Mouse (Mus musculus) midbrain, postnatal 0 days (tissue): ENCODE measurements around the gene Kif20b. TPM values are rescaled to one million over a fixed set of nuclear protein-coding genes. Genes with fewer than 3 reads are reported as not detected.

Experiments used
- ATAC-seq: fragments of 200-750 bp; cut with Nextera tagmentation; 2 replicates; pipeline ENCODE4 v1.8.0; 2017; ENCODE audit warnings: moderate number of reproducible peaks, mild to moderate bottlenecking, moderate TSS enrichment, moderate library complexity; ENCODE audit not compliant: low FRiP score
- DNase-seq: peaks from one replicate; pipeline ENCODE4 v3.0.0-alpha.2; 2015; ENCODE audit warnings: low spot score
- H3K27ac ChIP-seq: fragments of 300-500 bp; sonication (generic); 2 replicates; pipeline ENCODE4 v1.5.1; 2014; ENCODE audit warnings: low read depth, mild to moderate bottlenecking, low read length, mixed read lengths
- H3K27me3 ChIP-seq: fragments of 300-500 bp; sonication (generic); 2 replicates; pipeline ENCODE4 v1.6.1; 2014; ENCODE audit warnings: low read length, control low read depth, mixed read lengths; ENCODE audit not compliant: insufficient read depth
- H3K36me3 ChIP-seq: fragments of 300-500 bp; sonication (generic); 2 replicates; pipeline ENCODE4 v1.6.1; 2014; ENCODE audit warnings: low read length, control low read depth, mixed read lengths; ENCODE audit not compliant: insufficient read depth
- H3K4me1 ChIP-seq: fragments of 300-500 bp; sonication (generic); 2 replicates; pipeline ENCODE4 v1.6.1; 2014; ENCODE audit warnings: mild to moderate bottlenecking, control low read depth, antibody characterized with exemption, low read length, mixed read lengths; ENCODE audit not compliant: insufficient read depth
- H3K4me2 ChIP-seq: fragments of 300-500 bp; sonication (generic); 2 replicates; pipeline ENCODE4 v1.6.1; 2014; ENCODE audit warnings: low read depth, mild to moderate bottlenecking, low read length, mixed read lengths; ENCODE audit not compliant: poor library complexity, severe bottlenecking
- H3K4me3 ChIP-seq: fragments of 300-500 bp; sonication (generic); 2 replicates; pipeline ENCODE4 v1.5.1; 2014; ENCODE audit warnings: low read depth, mild to moderate bottlenecking, low read length, moderate library complexity
- H3K9ac ChIP-seq: fragments of 300-500 bp; sonication (generic); replicated peaks from 2 replicates; pipeline ENCODE4 v1.6.1; 2014; ENCODE audit warnings: mild to moderate bottlenecking, low read length, moderate library complexity, mixed read lengths; ENCODE audit not compliant: poor library complexity, severe bottlenecking
- H3K9me3 ChIP-seq: fragments of 300-500 bp; sonication (generic); 2 replicates; pipeline ENCODE4 v1.6.1; 2016; ENCODE audit warnings: low read length, control low read depth
- CTCF ChIP-seq: IDR thresholded peaks from 2 replicates; pipeline ENCODE4 v1.5.1; 2016; ENCODE audit warnings: antibody characterized with exemption, mild to moderate bottlenecking
- WGBS: fragments of 180-500 bp; shearing (Covaris S2); extraction: QIAGEN DNeasy Blood & Tissue Kit; methylation state at CpG from one replicate; pipeline ENCODE4 v1.1.7; 2014; 5-methylcytosine and 5-hydroxymethylcytosine counted together
- polyA plus RNA-seq: library from polyadenylated mRNA; unstranded; fragments of >200 nt; fragmentation: Nextera tagmentation; extraction: Ambion mirVana; gene quantifications from 2 replicates; pipeline ENCODE4 v1.2.1, GENCODE M21; 2015
- total RNA-seq: library from RNA; depleted of rRNA; stranded (reverse); fragments of >200 nt; gene quantifications from 2 replicates; pipeline ENCODE4 v1.2.3, GENCODE M21; 2014

Kif20b gene
- total and polyA plus RNA-seq, 2 experiments from 2014 or later, result 3.9 to 11.3 TPM

DNA sequence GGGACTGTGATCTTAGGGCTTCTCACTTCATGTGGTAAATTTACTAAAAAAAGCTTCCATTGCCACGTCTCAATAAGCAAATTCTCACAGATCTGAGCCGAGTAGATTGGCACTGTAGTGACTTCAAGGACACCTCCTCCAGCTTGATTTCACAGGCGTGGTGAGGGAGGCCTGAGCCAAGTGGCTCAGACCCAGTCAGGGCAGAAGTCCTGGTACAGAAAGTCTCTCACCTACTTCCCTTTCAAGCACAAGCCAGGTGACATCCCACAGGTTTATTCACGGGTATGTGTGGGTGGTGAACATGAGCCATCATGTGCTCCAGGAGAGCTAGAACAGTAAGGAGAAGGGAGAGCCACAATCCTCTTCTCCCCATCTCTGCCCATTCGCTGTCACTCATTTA lies 41.0 kb upstream of the Kif20b start:
- Histone ChIP-seq H3K4me3 (no peak overlapping the region), H3K27me3 (no peaks in the 10 kb centered on the region), H3K27ac (no peak overlapping the region), H3K9ac (no peak overlapping the region), H3K4me2 (no peak overlapping the region), H3K9me3 (no peaks in the 10 kb centered on the region), H3K4me1 (0 out of 2 replicates have a peak, but pooled peaks cover 5% of the 10 kb centered on the region), H3K36me3 (no peaks in the 10 kb centered on the region)
- DNase-seq (no peak), ATAC-seq (no peak)
- TF ChIP-seq CTCF, result no peak
- WGBS, result 87% methylated on average over 5 of the region's 5 CpGs

DNA sequence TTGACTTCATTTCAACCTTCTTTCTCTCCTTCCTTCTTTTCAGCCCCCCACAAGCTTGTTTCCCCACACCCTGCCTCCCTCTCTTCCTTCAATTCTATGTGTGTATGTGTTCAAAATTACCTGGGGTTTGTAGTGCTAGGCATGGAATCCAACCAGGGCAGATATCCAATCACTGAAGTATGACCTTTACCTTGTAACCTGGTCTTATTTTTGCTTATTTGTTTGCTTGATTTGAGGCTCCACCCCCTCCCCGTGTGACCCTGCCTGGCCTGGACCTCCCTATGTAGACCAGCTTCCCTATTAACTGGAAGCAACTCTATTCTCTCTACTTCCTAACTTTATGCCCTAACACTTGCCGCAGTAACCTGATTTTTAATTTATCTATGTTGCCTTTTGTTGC lies 39.7 kb upstream of the Kif20b start:
- Histone ChIP-seq H3K4me3 (no peak overlapping the region), H3K36me3 (no peaks in the 10 kb centered on the region), H3K9ac (no peak overlapping the region), H3K27ac (no peak overlapping the region), H3K4me1 (0 out of 2 replicates have a peak, but pooled peaks cover 2% of the 10 kb centered on the region), H3K4me2 (no peak overlapping the region), H3K9me3 (no peaks in the 10 kb centered on the region), H3K27me3 (no peaks in the 10 kb centered on the region)
- no peak for DNase-seq
- WGBS, result 88% methylated on average over 2 of the region's 2 CpGs
- no peak for TF ChIP-seq CTCF
- no peak for ATAC-seq

GRCm38 (mm10) chr19:34883526-34884224 lies 38.5 kb upstream of the Kif20b start:
- no peak overlapping the region for H3K4me2 ChIP-seq
- DNase-seq, result no peak
- no peaks in the 10 kb centered on the region for H3K27me3 ChIP-seq
- H3K27ac ChIP-seq, result no peak overlapping the region
- H3K9me3 ChIP-seq, result no peaks in the 10 kb centered on the region
- H3K36me3 ChIP-seq, result no peaks in the 10 kb centered on the region
- TF ChIP-seq CTCF, result no peak
- WGBS, result 83% methylated on average over 3 of the region's 3 CpGs
- H3K4me1 ChIP-seq, result no peaks in the 10 kb centered on the region
- H3K9ac ChIP-seq, result no peak overlapping the region
- ATAC-seq, result no peak
- no peak overlapping the region for H3K4me3 ChIP-seq

- no peak overlapping the region for H3K9ac ChIP-seq
- no peak overlapping the region for H3K4me3 ChIP-seq
- no peaks in the 10 kb centered on the region for H3K9me3 ChIP-seq
- H3K36me3 ChIP-seq, result no peaks in the 10 kb centered on the region
- no peak for TF ChIP-seq CTCF
- H3K27me3 ChIP-seq, result no peaks in the 10 kb centered on the region
- no peak for DNase-seq
- no peaks in the 10 kb centered on the region for H3K4me1 ChIP-seq
- no peak overlapping the region for H3K27ac ChIP-seq
- 85% methylated on average over 4 of the region's 4 CpGs for WGBS
- no peak for ATAC-seq
- H3K4me2 ChIP-seq, result no peak overlapping the region
Measured at GRCm38 (mm10) chr19:34886324-34886723, 35.8 kb upstream of the Kif20b start.

DNA sequence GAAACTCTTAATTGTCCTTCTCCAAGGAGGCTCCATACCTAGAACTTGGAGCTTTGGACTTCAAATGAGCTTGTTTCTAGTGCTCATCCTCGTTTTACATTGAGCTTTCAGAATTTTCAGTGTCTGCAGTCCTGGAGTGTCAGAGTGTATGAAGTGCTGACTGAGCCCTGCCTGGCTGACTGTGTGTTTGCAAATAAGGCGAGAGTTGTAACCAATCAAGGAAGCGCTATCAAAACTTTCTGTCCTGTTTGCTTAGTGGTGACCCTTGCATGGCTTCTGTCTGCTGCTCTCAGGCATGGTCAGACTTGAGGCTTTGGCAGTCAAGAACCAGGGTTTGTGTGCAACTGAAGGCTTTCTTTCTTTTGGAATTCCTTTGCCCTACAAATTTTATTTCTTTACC lies 31.2 kb upstream of the Kif20b start:
- WGBS, result 68% methylated on average over 3 of the region's 3 CpGs

DNA sequence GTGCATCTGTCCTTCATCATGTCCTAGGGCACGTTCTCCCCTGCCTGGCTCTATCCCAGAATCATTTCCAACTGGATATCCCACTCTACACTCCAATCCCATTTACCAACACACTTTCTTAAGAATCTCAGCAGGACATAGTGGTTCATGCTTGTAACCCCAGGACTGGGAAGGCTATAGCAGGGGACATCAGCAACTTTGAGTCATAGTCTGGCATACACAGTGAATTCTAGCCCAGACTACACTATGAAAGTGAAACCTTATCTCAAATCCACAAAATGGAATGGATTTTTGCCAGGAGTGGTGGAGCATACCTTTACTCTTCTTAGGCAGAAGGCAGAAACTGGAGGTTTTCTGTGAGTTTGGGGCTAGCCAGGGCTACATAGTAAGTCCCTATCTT lies 30.6 kb upstream of the Kif20b start:
- H3K4me2 ChIP-seq, result no peak overlapping the region
- no peak overlapping the region for H3K27ac ChIP-seq
- no peak overlapping the region for H3K9ac ChIP-seq
- WGBS, result 89% methylated on average over 1 of the region's 1 CpGs
- H3K4me1 ChIP-seq, result no peaks in the 10 kb centered on the region
- DNase-seq (no peak), ATAC-seq (no peak)
- H3K36me3 ChIP-seq, result no peaks in the 10 kb centered on the region
- no peaks in the 10 kb centered on the region for H3K27me3 ChIP-seq
- TF ChIP-seq CTCF, result no peak
- H3K9me3 ChIP-seq, result no peaks in the 10 kb centered on the region
- H3K4me3 ChIP-seq, result no peak overlapping the region

More for the DNA sequence above, 31.2 kb upstream of the Kif20b start:
- Histone ChIP-seq H3K4me2 (no peak overlapping the region), H3K27ac (no peak overlapping the region), H3K9me3 (no peaks in the 10 kb centered on the region), H3K4me3 (no peak overlapping the region), H3K27me3 (no peaks in the 10 kb centered on the region), H3K9ac (no peak overlapping the region), H3K4me1 (no peaks in the 10 kb centered on the region), H3K36me3 (no peaks in the 10 kb centered on the region)
- no peak for DNase-seq
- no peak for ATAC-seq
- TF ChIP-seq CTCF, result no peak
